Mouse (Mus musculus): Measurements from ENCODE around the gene Gtf2h3. TPM values are rescaled to one million over a fixed set of nuclear protein-coding genes. Genes with fewer than 3 reads are reported as not detected.
"Not testable (repeated sequence)": the region's sequence is repeated elsewhere in the genome, so short reads cannot be mapped to it uniquely, and the experiment has no call there.

Gene Gtf2h3
- total RNA-seq, 4 experiments from 2014 or later: 30.5 to 50.1 (median 40.8) TPM

- no peak for DNase-seq
Observed at GRCm38 (mm10) chr5:124575467-124575866, 3.5 kb upstream of the Gtf2h3 start.

- no peak for DNase-seq
Observed at GRCm38 (mm10) chr5:124582515-124582914, 3.6 kb downstream of the Gtf2h3 start.

- DNase-seq: no peak
Observed at GRCm38 (mm10) chr5:124592768-124593167, 13.8 kb downstream of the Gtf2h3 start.

DNA sequence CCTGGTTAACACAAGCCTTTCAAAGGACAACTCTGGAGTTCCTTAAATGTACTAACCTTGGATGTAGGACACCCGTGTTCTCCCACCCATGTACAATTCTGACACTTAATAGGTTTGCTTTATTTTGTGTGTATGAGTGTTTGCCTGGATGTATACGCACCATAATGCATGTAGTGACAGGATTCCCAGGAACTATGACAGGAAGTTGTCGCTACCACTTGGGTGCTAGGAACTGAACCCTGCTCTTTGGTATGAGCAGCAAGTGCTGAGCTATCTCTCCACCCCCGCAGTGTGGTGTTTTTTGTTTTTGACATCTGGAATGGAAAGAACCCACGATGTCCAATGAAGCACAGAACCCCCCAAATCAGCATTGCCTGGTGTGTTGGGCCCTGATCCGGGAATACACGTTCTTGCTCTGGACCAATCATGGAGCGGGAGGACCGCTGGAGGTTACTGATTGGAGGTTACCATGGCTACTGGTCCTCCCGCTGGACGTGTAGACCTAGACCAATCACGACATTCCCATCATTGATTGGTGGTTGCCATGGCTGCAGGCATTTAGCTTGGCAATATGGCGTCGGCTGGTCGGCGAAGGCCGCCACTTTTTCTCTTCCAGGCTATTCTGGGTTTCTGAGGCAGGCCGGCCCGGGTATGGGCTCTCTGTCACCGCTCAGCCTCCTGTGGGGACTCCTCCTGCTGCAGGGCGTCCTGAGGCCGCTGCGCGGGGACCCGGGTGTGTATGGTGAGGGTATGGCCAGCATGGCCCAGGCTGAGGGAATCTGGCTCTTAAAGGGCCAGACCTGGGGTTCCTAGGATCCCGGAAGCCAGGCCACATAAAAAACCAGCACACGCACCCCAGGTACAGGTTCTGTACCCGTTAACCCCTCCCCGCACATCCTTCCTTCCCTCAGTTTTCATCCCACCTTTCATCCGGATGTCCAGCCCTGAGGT is 19.6 kb downstream of the Gtf2h3 start:
- peak; percentile 96 for DNase-seq

- not testable (repeated sequence) for DNase-seq
Observed at GRCm38 (mm10) chr5:124599726-124600125, 20.8 kb downstream of the Gtf2h3 start.

GRCm38 (mm10) chr5:124602349-124602748 is 23.4 kb downstream of the Gtf2h3 start:
- peak; percentile 40 for DNase-seq

DNA sequence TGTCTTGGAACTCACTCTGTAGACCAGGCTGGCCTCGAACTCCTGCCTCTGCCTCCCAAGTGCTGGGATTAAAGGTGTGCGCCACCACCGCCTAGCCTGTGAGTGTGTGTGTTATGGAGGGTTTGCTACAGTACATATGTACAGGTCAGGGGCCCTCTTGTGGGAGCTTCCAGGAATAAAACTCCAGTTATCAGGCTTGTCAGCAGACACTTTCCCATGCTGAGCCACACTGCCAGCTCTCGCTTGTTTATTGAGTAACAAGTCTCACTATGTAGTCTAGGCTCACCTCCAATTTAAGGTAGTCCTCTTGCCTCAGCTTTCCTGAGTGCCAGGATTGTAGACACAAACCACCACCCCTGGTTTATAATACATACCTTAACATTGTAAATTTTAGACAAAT is 25.4 kb downstream of the Gtf2h3 start:
- DNase-seq: no peak

GRCm38 (mm10) chr5:124605041-124605622 is 26.2 kb downstream of the Gtf2h3 start:
- no peak for DNase-seq

DNA sequence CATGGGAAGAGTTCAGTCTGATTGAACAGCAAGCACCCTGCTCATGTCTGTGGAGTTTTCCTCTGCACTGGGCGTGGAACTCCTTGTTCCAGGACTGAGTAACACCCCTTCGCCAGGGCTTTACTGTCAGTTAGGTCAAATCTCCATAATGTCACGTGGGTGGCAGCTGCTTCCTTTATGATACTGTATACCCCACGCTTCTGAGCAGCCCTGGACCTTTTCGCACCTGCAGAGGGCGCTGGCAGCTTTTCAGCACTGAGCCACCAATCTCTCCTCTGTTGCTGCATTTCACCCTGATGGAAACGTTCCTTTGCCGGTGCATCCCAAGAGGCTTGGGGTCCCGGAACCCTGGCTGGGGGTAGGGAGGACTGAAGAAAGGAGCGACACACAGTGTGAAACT is 32.0 kb downstream of the Gtf2h3 start:
- DNase-seq: no peak

DNA sequence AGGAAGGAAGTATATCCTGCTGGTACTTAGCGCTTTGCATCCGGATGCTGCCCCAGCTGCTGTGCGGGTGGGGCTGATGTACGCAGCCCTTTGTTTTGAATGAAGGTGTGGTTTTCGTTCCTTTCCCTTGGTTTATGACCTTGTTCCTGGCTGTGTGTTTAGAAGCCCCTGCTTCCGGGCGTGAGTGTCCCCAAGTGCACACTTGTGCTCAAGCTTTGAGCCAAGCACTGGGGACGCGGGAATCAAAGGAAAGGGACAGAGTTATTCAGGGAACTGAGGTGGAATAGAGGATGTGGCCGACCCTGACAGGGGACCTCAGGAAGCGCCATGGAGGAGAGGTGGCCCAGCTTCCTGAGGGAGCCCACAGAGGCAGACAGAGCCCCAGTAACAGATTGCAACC is 35.8 kb downstream of the Gtf2h3 start:
- no peak for DNase-seq

GRCm38 (mm10) chr5:124618711-124619110 is 39.8 kb downstream of the Gtf2h3 start:
- no peak for DNase-seq

- DNase-seq: no peak
Observed at GRCm38 (mm10) chr5:124621362-124621761, 42.4 kb downstream of the Gtf2h3 start.

DNA sequence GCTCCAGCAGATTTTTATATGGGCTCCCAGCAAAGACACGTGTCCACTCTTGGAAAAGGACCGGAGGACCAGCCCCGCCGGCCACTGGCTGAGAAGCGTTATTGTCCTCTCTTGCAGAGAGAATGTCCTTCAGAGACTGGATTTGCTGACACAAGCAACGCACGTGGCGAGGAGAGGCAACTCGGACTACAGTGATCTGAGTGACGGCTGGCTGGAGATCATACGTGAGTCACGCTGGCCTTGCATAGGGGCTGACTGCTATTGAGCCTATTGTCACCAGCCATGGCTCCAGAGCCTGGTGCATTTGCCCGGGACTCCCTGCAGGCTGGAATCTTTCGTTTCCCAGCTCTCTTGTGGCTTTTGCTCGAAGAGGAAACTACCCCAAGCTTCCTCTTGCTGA is 44.0 kb downstream of the Gtf2h3 start:
- DNase-seq: peak; percentile 87

DNA sequence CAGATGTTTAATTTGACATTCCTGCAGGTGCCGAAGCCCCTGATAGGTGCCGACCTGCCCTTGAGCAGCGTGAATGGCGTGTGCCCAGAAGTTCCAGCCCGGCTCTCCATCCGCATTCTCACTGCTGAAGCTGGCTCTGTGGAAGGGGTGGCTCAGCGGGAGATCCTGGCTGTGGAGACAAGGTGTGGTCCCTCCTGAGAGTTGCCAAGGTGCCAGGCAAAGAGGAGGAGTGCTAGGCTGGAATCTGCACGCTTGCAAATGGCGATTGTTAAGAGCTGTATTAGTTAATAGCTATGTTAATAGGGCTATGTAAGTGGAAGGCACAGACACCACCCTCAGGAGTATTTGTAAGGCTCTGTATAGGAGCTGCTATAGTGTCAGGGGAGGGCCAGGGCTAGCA is 45.4 kb downstream of the Gtf2h3 start:
- DNase-seq: no peak

DNA sequence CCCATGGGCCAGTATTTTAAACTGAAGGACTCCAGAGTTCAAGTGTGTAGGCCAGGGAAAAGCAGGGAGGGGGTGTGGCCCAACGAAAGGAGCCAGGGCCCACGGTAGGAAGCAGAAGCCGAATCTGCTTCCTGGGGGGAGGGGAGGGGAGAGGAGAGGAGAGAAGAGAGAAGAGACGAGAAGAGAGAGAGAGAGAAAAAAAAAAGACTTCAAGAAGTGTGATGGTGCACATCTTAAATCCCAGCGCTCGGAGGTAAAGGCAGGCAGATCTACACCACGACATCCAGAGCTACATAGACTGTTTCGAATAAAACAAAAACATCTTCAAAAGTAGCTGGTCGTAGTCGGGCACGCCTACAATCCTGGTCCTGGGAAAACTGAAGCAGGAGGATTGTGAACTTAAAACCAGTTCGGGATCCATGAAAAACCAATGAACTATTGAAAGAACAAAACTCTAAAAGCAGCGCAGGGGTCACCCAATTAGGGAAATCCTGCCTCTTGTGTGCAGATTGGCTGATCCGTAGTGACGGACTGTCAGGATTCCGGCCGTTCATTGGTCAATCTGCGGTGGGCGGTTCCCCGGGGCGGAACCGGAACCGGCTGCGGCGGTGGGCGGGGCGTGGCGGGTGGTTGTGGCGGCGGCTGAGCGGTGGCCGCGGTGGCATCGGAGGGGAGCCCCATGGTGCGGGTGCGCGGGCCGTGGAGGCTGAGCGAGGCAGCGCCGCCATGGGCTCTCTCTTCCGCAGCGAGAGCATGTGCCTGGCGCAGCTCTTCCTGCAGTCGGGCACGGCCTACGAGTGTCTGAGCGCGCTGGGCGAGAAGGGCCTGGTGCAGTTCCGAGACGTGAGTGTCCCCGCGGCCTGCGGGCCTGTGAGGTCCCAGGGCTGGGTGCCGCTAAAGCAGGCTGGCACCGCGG is 49.8 kb downstream of the Gtf2h3 start, which contains the start of gene Atp6v0a2:
Gene Atp6v0a2 (plus strand): TSS at position 129 of the 916 bp plus-strand sequence.
- DNase-seq: peak; percentile 91

DNA sequence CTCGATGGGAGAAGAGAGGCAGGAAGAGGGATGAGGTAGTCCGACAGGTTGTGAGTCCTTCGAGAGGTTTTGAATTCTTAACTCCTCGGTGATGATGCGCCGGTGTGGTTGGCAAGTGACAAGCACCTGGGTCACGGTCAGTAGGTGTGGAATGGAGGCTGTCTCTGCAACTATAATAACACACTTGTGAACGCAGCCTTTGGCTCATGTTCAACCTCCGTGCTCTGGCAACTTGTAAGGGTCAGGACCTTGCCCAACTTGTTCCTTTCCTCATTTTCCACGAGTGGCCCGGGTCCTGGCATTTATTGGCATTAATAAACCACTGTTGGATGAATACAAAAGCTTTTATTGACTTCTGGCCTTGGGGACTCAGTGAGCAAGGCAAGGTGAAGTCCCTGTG is 50.7 kb downstream of the Gtf2h3 start:
- no peak for DNase-seq

DNA sequence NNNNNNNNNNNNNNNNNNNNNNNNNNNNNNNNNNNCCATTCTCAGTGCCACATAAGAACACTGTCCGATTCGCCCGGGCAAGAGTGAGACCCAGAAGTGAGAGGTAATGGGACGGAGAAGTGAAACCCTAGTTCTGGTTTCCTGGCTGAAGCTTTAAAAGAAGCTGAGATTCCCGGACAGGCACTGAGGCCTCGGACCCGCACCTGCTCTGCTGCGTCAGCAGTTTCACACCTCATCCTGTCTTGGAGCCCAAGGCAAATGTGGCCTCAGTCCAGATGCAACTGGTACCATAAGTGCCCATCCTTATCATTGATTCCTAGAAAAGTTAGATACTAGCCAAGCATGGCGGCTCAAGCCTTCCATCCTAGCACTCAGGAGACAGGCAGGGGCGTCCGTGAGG is 52.7 kb downstream of the Gtf2h3 start:
- DNase-seq: no peak

GRCm38 (mm10) chr5:124632461-124632860 is 53.5 kb downstream of the Gtf2h3 start:
- no peak for DNase-seq

DNA sequence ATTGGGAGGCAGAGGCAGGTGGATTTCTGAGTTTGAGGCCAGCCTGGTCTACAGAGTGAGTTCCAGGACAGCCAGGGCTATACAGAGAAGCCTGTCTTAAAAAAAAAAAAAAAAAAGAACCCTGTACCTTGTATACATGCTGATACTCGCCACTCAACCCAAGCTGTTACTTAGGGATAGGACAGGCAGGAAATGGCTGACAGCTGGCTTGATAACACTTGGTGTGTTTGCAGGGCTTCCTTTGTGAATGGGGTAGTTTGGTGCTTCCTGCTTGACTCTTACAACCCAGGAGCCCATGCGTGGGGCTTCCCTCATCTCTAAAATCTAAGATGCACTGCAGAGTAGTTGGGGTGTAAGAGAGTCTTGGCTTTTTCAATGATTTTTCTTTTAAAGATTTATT is 54.5 kb downstream of the Gtf2h3 start:
- no peak for DNase-seq

DNA sequence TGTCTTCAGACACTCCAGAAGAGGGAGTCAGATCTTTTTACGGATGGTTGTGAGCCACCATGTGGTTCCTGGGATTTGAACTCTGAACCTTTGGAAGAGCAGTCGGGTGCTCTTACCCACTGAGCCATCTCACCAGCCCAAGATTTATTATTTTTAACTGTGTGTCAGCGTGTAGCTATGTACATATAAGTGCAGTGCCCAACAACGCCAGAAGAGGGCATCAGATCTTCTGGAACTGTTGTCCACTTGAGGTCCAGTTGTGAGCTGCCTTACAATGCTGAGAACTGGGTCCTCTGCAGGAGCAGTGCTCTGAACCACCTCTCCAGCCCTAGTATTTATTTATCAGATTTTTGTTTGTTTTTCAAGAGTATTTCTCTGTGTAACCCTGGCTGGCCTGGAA is 56.1 kb downstream of the Gtf2h3 start:
- not testable (repeated sequence) for DNase-seq

- DNase-seq: no peak
Observed at GRCm38 (mm10) chr5:124636139-124636538, 57.2 kb downstream of the Gtf2h3 start.

- DNase-seq: no peak
Observed at GRCm38 (mm10) chr5:124636694-124637093, 57.8 kb downstream of the Gtf2h3 start.

DNA sequence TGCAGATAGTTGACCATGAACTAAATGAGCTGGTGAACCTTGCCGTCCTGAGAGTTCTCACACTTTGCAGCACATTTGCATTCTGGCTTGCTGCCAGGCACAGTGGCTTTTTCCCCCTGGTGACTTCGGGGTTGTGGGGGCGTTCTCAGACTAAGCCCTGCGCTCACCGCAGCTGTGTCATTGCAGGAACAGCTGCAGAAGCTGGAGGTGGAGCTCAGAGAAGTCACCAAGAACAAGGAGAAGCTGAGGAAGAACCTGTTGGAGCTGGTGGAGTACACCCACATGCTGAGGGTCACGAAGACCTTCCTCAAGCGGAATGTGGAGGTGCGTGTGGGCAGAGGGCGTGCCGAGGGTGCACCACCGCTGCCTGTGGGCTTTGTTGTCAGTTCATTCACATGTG is 58.4 kb downstream of the Gtf2h3 start:
- no peak for DNase-seq

Data from adrenal gland, adult 8-10 months (tissue).